Mouse (Mus musculus): ENCODE results near the gene Olfr588-ps1. TPM values are rescaled to one million over a fixed set of nuclear protein-coding genes. Genes with fewer than 3 reads are reported as not detected.
"Not testable (repeated sequence)": the region's sequence is repeated elsewhere in the genome, so short reads cannot be mapped to it uniquely, and the experiment has no call there.

The Olfr588-ps1 gene
- not detected for total RNA-seq (2022)

GRCm38 (mm10) chr7:103140579-103140978 is at the start of gene Olfr588-ps1:
TSS of gene Olfr588-ps1 (plus strand) at chr7:103140879.
- DNase-seq (ENCODE audit: low spot score in 2 of 2): no peak

GRCm38 (mm10) chr7:103097420-103097819 is 43.3 kb upstream of the Olfr588-ps1 start, which contains the start of gene Olfr585:
TSS of gene Olfr585 (plus strand) at chr7:103097720.
- DNase-seq (ENCODE audit: low spot score in 2 of 2): no peak

GRCm38 (mm10) chr7:103119406-103119805 is 21.3 kb upstream of the Olfr588-ps1 start:
- no peak for DNase-seq (ENCODE audit: low spot score in 2 of 2)

- DNase-seq (ENCODE audit: low spot score in 2 of 2): no peak
Measured at GRCm38 (mm10) chr7:103125538-103125937, 15.1 kb upstream of the Olfr588-ps1 start, which contains the start of gene Olfr586. TSS of gene Olfr586 (minus strand) at chr7:103125638.

GRCm38 (mm10) chr7:103156256-103156655 is 15.6 kb downstream of the Olfr588-ps1 start, which contains the start of gene Olfr589:
TSS of gene Olfr589 (minus strand) at chr7:103156356.
- DNase-seq (ENCODE audit: low spot score in 2 of 2): no peak

GRCm38 (mm10) chr7:103169697-103170096 is 29.0 kb downstream of the Olfr588-ps1 start:
- no peak for DNase-seq (ENCODE audit: low spot score in 2 of 2)

- DNase-seq (ENCODE audit: low spot score in 2 of 2): no peak
Measured at GRCm38 (mm10) chr7:103178240-103178639, 37.6 kb downstream of the Olfr588-ps1 start, which contains the start of gene Olfr591. TSS of gene Olfr591 (minus strand) at chr7:103178340.

- DNase-seq (ENCODE audit: low spot score in 2 of 2): not testable (repeated sequence)
Measured at GRCm38 (mm10) chr7:103184503-103184902, 43.8 kb downstream of the Olfr588-ps1 start, which contains the start of gene Olfr592. TSS of gene Olfr592 (plus strand) at chr7:103184803.

Other genes with a start within 250 kb of the Olfr588-ps1 start
- gene Olfr569, start 250.0 kb upstream of the Olfr588-ps1 start, total RNA-seq (2022): not detected
- gene Olfr570, start 246.3 kb upstream of the Olfr588-ps1 start, total RNA-seq (2022): not detected
- not detected for gene Olfr571, start 223.3 kb upstream of the Olfr588-ps1 start, total RNA-seq (2022)
- not detected for gene Olfr572, start 216.5 kb upstream of the Olfr588-ps1 start, total RNA-seq (2022)
- not detected for gene Olfr573-ps1, start 198.3 kb upstream of the Olfr588-ps1 start, total RNA-seq (2022)
- not detected for gene Olfr574, start 192.4 kb upstream of the Olfr588-ps1 start, total RNA-seq (2022)
- not detected for gene Olfr575, start 182.1 kb upstream of the Olfr588-ps1 start, total RNA-seq (2022)
- not detected for gene Olfr576, start 178.2 kb upstream of the Olfr588-ps1 start, total RNA-seq (2022)
- not detected for gene Olfr577, start 164.9 kb upstream of the Olfr588-ps1 start, total RNA-seq (2022)
- not detected for gene Olfr578, start 151.6 kb upstream of the Olfr588-ps1 start, total RNA-seq (2022)
- gene Olfr582, start 102.9 kb upstream of the Olfr588-ps1 start, total RNA-seq (2022): not detected
- gene Olfr583, start 89.6 kb upstream of the Olfr588-ps1 start, total RNA-seq (2022): not detected
- gene Olfr584, start 59.0 kb upstream of the Olfr588-ps1 start, total RNA-seq (2022): not detected
- gene Olfr585, start 43.2 kb upstream of the Olfr588-ps1 start, total RNA-seq (2022): not detected
- not detected for gene Olfr586, start 15.2 kb upstream of the Olfr588-ps1 start, total RNA-seq (2022)
- not detected for gene Olfr589, start 15.5 kb downstream of the Olfr588-ps1 start, total RNA-seq (2022)
- not detected for gene Olfr591, start 37.5 kb downstream of the Olfr588-ps1 start, total RNA-seq (2022)
- not detected for gene Olfr592, start 43.9 kb downstream of the Olfr588-ps1 start, total RNA-seq (2022)
- not detected for gene Olfr593, start 71.0 kb downstream of the Olfr588-ps1 start, total RNA-seq (2022)
- not detected for gene Olfr594, start 76.1 kb downstream of the Olfr588-ps1 start, total RNA-seq (2022)
- not detected for gene Usp17ld, start 111.6 kb downstream of the Olfr588-ps1 start, total RNA-seq (2022)
- not detected for gene Olfr596, start 164.8 kb downstream of the Olfr588-ps1 start, total RNA-seq (2022)
- gene Olfr597, start 175.4 kb downstream of the Olfr588-ps1 start, total RNA-seq (2022): not detected
- gene Olfr598, start 182.7 kb downstream of the Olfr588-ps1 start, total RNA-seq (2022): not detected
- gene Olfr599, start 195.0 kb downstream of the Olfr588-ps1 start, total RNA-seq (2022): not detected
- gene Olfr600, start 208.8 kb downstream of the Olfr588-ps1 start, total RNA-seq (2022): not detected
- gene Olfr601, start 221.8 kb downstream of the Olfr588-ps1 start, total RNA-seq (2022): not detected
- gene Olfr603, start 245.3 kb downstream of the Olfr588-ps1 start, total RNA-seq (2022): not detected

All from gastrocnemius, adult 8-10 months (tissue).